Mouse (Mus musculus): ENCODE data around the gene Gm21118. TPM values are rescaled to one million over a fixed set of nuclear protein-coding genes. Genes with fewer than 3 reads are reported as not detected.
"Not testable (repeated sequence)": the region's sequence is repeated elsewhere in the genome, so short reads cannot be mapped to it uniquely, and the experiment has no call there.

Gene Gm21118
- not detected in 2 replicates for total RNA-seq (2014; fragmentation: Nextera tagmentation)
- total RNA-seq (2017): not detected in 2 replicates

- ATAC-seq (replicated peaks; ENCODE audit: poor library complexity, severe bottlenecking): not testable (repeated sequence)
These were observed at the start of gene Gm21118 for GRCm38 (mm10) chrY:70273542-70273941. Gm21118 (minus strand) TSS chrY:70273642.

DNA sequence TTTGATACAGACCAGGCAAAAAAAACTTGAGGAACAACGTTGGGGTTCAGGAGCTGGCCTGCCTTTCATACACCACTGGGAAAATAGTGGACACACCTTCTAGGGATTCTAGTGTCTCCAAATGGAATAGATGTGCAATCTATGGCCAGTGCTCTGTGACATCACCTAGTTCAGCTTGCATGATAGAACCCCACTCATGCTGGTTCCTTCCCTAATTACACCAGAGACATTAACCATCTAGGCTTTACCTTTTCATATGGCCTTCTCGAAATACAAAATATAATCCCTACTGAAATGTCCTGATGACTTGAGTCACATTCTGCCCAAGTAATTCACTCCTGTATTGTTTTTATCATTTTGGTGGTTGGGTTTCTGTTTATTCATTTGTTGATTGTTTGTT, 29.7 kb upstream of the Gm21118 start, which contains the start of the genes Gm29423 and Gm29644:
Gene Gm29423, minus strand, starts transcription at position 101 of the 400 bp plus-strand sequence.
Gene Gm29644, minus strand, starts transcription at position 157 of the 400 bp plus-strand sequence.
- not testable (repeated sequence) for ATAC-seq (replicated peaks; ENCODE audit: poor library complexity, severe bottlenecking)

Other genes with a start within 250 kb of the Gm21118 start
- not detected in 2 replicates for gene Gm29423, start 29.6 kb upstream of the Gm21118 start, total RNA-seq (2014; fragmentation: Nextera tagmentation)
- gene Gm29423, start 29.6 kb upstream of the Gm21118 start, total RNA-seq (2017): not detected in 2 replicates
- not detected in 2 replicates for gene Gm29644, start 29.7 kb upstream of the Gm21118 start, total RNA-seq (2014; fragmentation: Nextera tagmentation)
- gene Gm29644, start 29.7 kb upstream of the Gm21118 start, total RNA-seq (2017): not detected in 2 replicates
- gene Gm20888, start 168.2 kb upstream of the Gm21118 start, total RNA-seq (2014; fragmentation: Nextera tagmentation): not detected in 2 replicates
- gene Gm20888, start 168.2 kb upstream of the Gm21118 start, total RNA-seq (2017): not detected in 2 replicates